ENCODE assay signal across 9 mouse cellular contexts in genomic region chr11:49108833-49109232, GRCm38 (mm10). TPM values are rescaled to one million over a fixed set of nuclear protein-coding genes. Genes with fewer than 3 reads are reported as not detected.
A peak's percentile ranks its signal among the peaks of the same experiment; 100 is the strongest.
DNase-seq lines count a peak whose midpoint lies in the region; ATAC-seq and TF ChIP-seq lines count a peak whose summit lies in the region.
"Had no signal": no experiment of that assay in that cellular context is flagged by ENCODE, and none has a peak within 500 bp of the region (broad histone marks: within the 10 kb centered on the region; RNA-seq: fewer than 3 reads in every experiment).

No protein-coding gene starts in this region.

- peak; percentile 52 for DNase-seq in kidney, adult 9 months
- peak; percentile 30 for DNase-seq in forelimb bud, embryonic 11.5 days (ENCODE audit: low read depth, low spot score)
- peak; percentile 35 for DNase-seq in midbrain, postnatal 0 days (ENCODE audit: low spot score)

- 20% methylated on average over 1 of the region's 1 CpGs for WGBS in kidney, embryonic 16.5 days
- 35% methylated on average over 1 of the region's 1 CpGs for WGBS in midbrain, postnatal 0 days
- 39% methylated on average over 1 of the region's 1 CpGs for WGBS in neural tube, embryonic 15.5 days

- no peak overlapping the region for H3ac ChIP-seq in C2C12 (ENCODE audit: control insufficient read depth, insufficient read length, low read depth)

- TF ChIP-seq CTCF in C2C12 (IDR thresholded peaks at IDR 0.05; ENCODE audit: control insufficient read depth, insufficient read depth, insufficient read length) (peak; percentile 24), ES-Bruce4 (IDR thresholded peaks at IDR 0.05; ENCODE audit: low read depth, low read length) (peak; percentile 36)
- TF ChIP-seq CTCF in midbrain, postnatal 0 days (IDR thresholded peaks at IDR 0.05) = peak; percentile 66

- H3K4me2 ChIP-seq in kidney, embryonic 16.5 days (replicated peaks; ENCODE audit: low read depth, low read length) = no peak overlapping the region
- no peak overlapping the region for H3K4me2 ChIP-seq in midbrain, postnatal 0 days (ENCODE audit: low read depth, low read length, poor library complexity, severe bottlenecking)
- H3K4me2 ChIP-seq in neural tube, embryonic 15.5 days = no peak overlapping the region

- no peaks in the 10 kb centered on the region for H3K4me1 ChIP-seq in kidney, embryonic 16.5 days (ENCODE audit: insufficient read depth, low read length)
- no peaks in the 10 kb centered on the region for H3K4me1 ChIP-seq in ES-Bruce4 (ENCODE audit: control insufficient read depth, insufficient read depth, low read length)
- H3K4me1 ChIP-seq in midbrain, postnatal 0 days (ENCODE audit: insufficient read depth, low read length) = no peaks in the 10 kb centered on the region
- H3K4me1 ChIP-seq in neural tube, embryonic 15.5 days = no peaks in the 10 kb centered on the region

- H3K27me3 ChIP-seq in kidney, embryonic 16.5 days (ENCODE audit: insufficient read depth, low read length) = no peaks in the 10 kb centered on the region
- peaks cover 3% of the 10 kb centered on the region for H3K27me3 ChIP-seq in C2C12 (ENCODE audit: control insufficient read depth, insufficient read depth, insufficient read length)
- H3K27me3 ChIP-seq in ES-Bruce4 (ENCODE audit: control insufficient read depth, insufficient read depth, low read length, poor library complexity, severe bottlenecking) = peaks cover 1% of the 10 kb centered on the region; the same call in 1 of the 2 replicates
- H3K27me3 ChIP-seq in midbrain, postnatal 0 days (ENCODE audit: insufficient read depth, low read length) = no peaks in the 10 kb centered on the region; the same call in 1 of the 2 replicates
- H3K27me3 ChIP-seq in neural tube, embryonic 15.5 days (replicated peaks) = no peaks in the 10 kb centered on the region

- no peak overlapping the region for H3K9ac ChIP-seq in kidney, embryonic 16.5 days (replicated peaks; ENCODE audit: low read length)
- no peak overlapping the region for H3K9ac ChIP-seq in ES-Bruce4 (ENCODE audit: low read depth, poor library complexity, severe bottlenecking)
- H3K9ac ChIP-seq in midbrain, postnatal 0 days (replicated peaks; ENCODE audit: low read length, poor library complexity, severe bottlenecking) = no peak overlapping the region
- no peak overlapping the region for H3K9ac ChIP-seq in neural tube, embryonic 15.5 days (replicated peaks)

- no peaks in the 10 kb centered on the region for H3K9me3 ChIP-seq in kidney, embryonic 16.5 days (ENCODE audit: low read length)
- no peaks in the 10 kb centered on the region for H3K9me3 ChIP-seq in ES-Bruce4 (replicated peaks; ENCODE audit: control insufficient read depth, insufficient read depth, low read length, poor library complexity, severe bottlenecking)
- no peaks in the 10 kb centered on the region for H3K9me3 ChIP-seq in midbrain, postnatal 0 days (ENCODE audit: low read length)
- no peaks in the 10 kb centered on the region for H3K9me3 ChIP-seq in neural tube, embryonic 15.5 days (replicated peaks)

- H3K36me3 ChIP-seq in kidney, embryonic 16.5 days (ENCODE audit: insufficient read depth, low read length) = no peaks in the 10 kb centered on the region
- H3K36me3 ChIP-seq in C2C12 (ENCODE audit: control insufficient read depth, insufficient read depth) (no peaks in the 10 kb centered on the region), ES-Bruce4 (ENCODE audit: control insufficient read depth, insufficient read depth, low read length, poor library complexity, severe bottlenecking) (no peaks in the 10 kb centered on the region)
- no peaks in the 10 kb centered on the region for H3K36me3 ChIP-seq in midbrain, postnatal 0 days (ENCODE audit: insufficient read depth, low read length)
- no peaks in the 10 kb centered on the region for H3K36me3 ChIP-seq in neural tube, embryonic 15.5 days

- no peaks in the 10 kb centered on the region for H3K79me2 ChIP-seq in C2C12 (ENCODE audit: control insufficient read depth, insufficient read depth)

- ATAC-seq in kidney, embryonic 16.5 days (ENCODE audit: low FRiP score, low TSS enrichment) = no peak
- no peak for ATAC-seq in midbrain, postnatal 0 days (ENCODE audit: low FRiP score)
- ATAC-seq in neural tube, embryonic 15.5 days (ENCODE audit: low FRiP score) = no peak

- TF ChIP-seq POLR2A in ES-Bruce4 (IDR thresholded peaks at IDR 0.05; ENCODE audit: insufficient read depth, low read length) = no peak

- H3K4me3 ChIP-seq in kidney, embryonic 16.5 days (ENCODE audit: low read length) = no peak overlapping the region
- H3K4me3 ChIP-seq in C2C12 (ENCODE audit: insufficient read depth, poor library complexity, severe bottlenecking) (no peak overlapping the region), ES-Bruce4 (ENCODE audit: low read depth, low read length) (no peak overlapping the region)
- H3K4me3 ChIP-seq in midbrain, postnatal 0 days (ENCODE audit: low read depth, low read length) = no peak overlapping the region
- H3K4me3 ChIP-seq in neural tube, embryonic 15.5 days (replicated peaks) = no peak overlapping the region

- no peak for TF ChIP-seq EP300 in ES-Bruce4 (IDR thresholded peaks at IDR 0.05; ENCODE audit: insufficient read depth, low read depth, low read length)

- no peaks in the 10 kb centered on the region for H3K79me3 ChIP-seq in C2C12 (ENCODE audit: low read depth)

- no peak overlapping the region for H3K27ac ChIP-seq in kidney, embryonic 16.5 days (ENCODE audit: low read length)
- no peak overlapping the region for H3K27ac ChIP-seq in ES-Bruce4 (ENCODE audit: insufficient read depth, low read length)
- no peak overlapping the region for H3K27ac ChIP-seq in midbrain, postnatal 0 days (ENCODE audit: low read depth, low read length)
- H3K27ac ChIP-seq in neural tube, embryonic 15.5 days (replicated peaks) = no peak overlapping the region

TF ChIP-seq in C2C12, 6 proteins besides CTCF, POLR2A, EP300 and RAD21:
- TF ChIP-seq MYOD1 (IDR thresholded peaks at IDR 0.05; ENCODE audit: control insufficient read depth, insufficient read length, low read depth) (no peak), MYOG (IDR thresholded peaks at IDR 0.05; ENCODE audit: control insufficient read depth, extremely low read depth, insufficient read length) (no peak), MAX (IDR thresholded peaks at IDR 0.05) (no peak), CEBPB (IDR thresholded peaks at IDR 0.05; ENCODE audit: low read depth) (no peak), USF1 (IDR thresholded peaks at IDR 0.05; ENCODE audit: low read depth) (no peak), FOSL1 (IDR thresholded peaks at IDR 0.05; ENCODE audit: insufficient read depth, low read length, poor library complexity, severe bottlenecking) (no peak)

RNA-seq across cellular contexts. Expression of gene Olfr1396, which starts 5.8 kb away (rescaled TPM):
- polyA plus RNA-seq in kidney, embryonic 16.5 days (2015; fragmentation: Nextera tagmentation; extraction: Ambion mirVana) = 0.12 TPM in 1 of 2 replicates, not detected in the other
- not detected for polyA plus RNA-seq in C2C12 (2012; fragmentation: generic; extraction: Trizol)
- not detected in 2 replicates for polyA plus RNA-seq in ES-Bruce4 (2011; ENCODE audit: insufficient read depth, insufficient read length, low read depth, missing spikeins)
- total RNA-seq in midbrain, postnatal 0 days (2014; rRNA removed) = not detected in 2 replicates
- not detected in 2 replicates for polyA plus RNA-seq in midbrain, postnatal 0 days (2015; fragmentation: Nextera tagmentation; extraction: Ambion mirVana)
- polyA plus RNA-seq in neural tube, embryonic 15.5 days (2015; fragmentation: Nextera tagmentation; extraction: Ambion mirVana) = not detected in 2 replicates
- polyA plus RNA-seq: frontal cortex, adult 2 months; liver, embryonic 16.5 days had no signal

RNA-seq across cellular contexts. Expression of gene Ifi47, which starts 32.4 kb away (rescaled TPM):
- polyA plus RNA-seq in kidney, embryonic 16.5 days (2015; fragmentation: Nextera tagmentation; extraction: Ambion mirVana) = 2.1 and 2.6 TPM in 2 replicates
- polyA plus RNA-seq in C2C12 (2012; fragmentation: generic; extraction: Trizol) (1.7 TPM), ES-Bruce4 (2011; ENCODE audit: insufficient read depth, insufficient read length, low read depth, missing spikeins) (not detected in 2 replicates)
- total RNA-seq in midbrain, postnatal 0 days (2014; rRNA removed) = 1.1 and 3.3 TPM in 2 replicates
- 0.74 and 1.4 TPM in 2 replicates for polyA plus RNA-seq in midbrain, postnatal 0 days (2015; fragmentation: Nextera tagmentation; extraction: Ambion mirVana)
- polyA plus RNA-seq in neural tube, embryonic 15.5 days (2015; fragmentation: Nextera tagmentation; extraction: Ambion mirVana) = 0.64 and 6.6 TPM in 2 replicates

RNA-seq across cellular contexts. Expression of gene Olfr1395, which starts 33.2 kb away (rescaled TPM):
- polyA plus RNA-seq in kidney, embryonic 16.5 days (2015; fragmentation: Nextera tagmentation; extraction: Ambion mirVana) = not detected in 2 replicates
- polyA plus RNA-seq in C2C12 (2012; fragmentation: generic; extraction: Trizol) (not detected), ES-Bruce4 (2011; ENCODE audit: insufficient read depth, insufficient read length, low read depth, missing spikeins) (not detected in 2 replicates)
- total RNA-seq in midbrain, postnatal 0 days (2014; rRNA removed) = not detected in 2 replicates
- not detected in 2 replicates for polyA plus RNA-seq in midbrain, postnatal 0 days (2015; fragmentation: Nextera tagmentation; extraction: Ambion mirVana)
- polyA plus RNA-seq in neural tube, embryonic 15.5 days (2015; fragmentation: Nextera tagmentation; extraction: Ambion mirVana) = not detected in 2 replicates
- polyA plus RNA-seq: liver, embryonic 16.5 days had no signal

RNA-seq across cellular contexts. Expression of gene Tgtp2, which starts 44.8 kb away (rescaled TPM):
- polyA plus RNA-seq in kidney, embryonic 16.5 days (2015; fragmentation: Nextera tagmentation; extraction: Ambion mirVana) = 0.24 and 0.42 TPM in 2 replicates
- 0.12 TPM for polyA plus RNA-seq in C2C12 (2012; fragmentation: generic; extraction: Trizol)
- polyA plus RNA-seq in ES-Bruce4 (2011; ENCODE audit: insufficient read depth, insufficient read length, low read depth, missing spikeins) = not detected in 2 replicates
- not detected in 2 replicates for total RNA-seq in midbrain, postnatal 0 days (2014; rRNA removed)
- polyA plus RNA-seq in midbrain, postnatal 0 days (2015; fragmentation: Nextera tagmentation; extraction: Ambion mirVana) = 0.15 and 0.19 TPM in 2 replicates
- polyA plus RNA-seq in neural tube, embryonic 15.5 days (2015; fragmentation: Nextera tagmentation; extraction: Ambion mirVana) = 0.14 and 8.5 TPM in 2 replicates

RNA-seq across cellular contexts. Expression of gene Olfr1394, which starts 45.3 kb away (rescaled TPM):
- polyA plus RNA-seq in kidney, embryonic 16.5 days (2015; fragmentation: Nextera tagmentation; extraction: Ambion mirVana) = not detected in 2 replicates
- polyA plus RNA-seq in C2C12 (2012; fragmentation: generic; extraction: Trizol) = not detected
- polyA plus RNA-seq in ES-Bruce4 (2011; ENCODE audit: insufficient read depth, insufficient read length, low read depth, missing spikeins) = not detected in 2 replicates
- total RNA-seq in midbrain, postnatal 0 days (2014; rRNA removed) = not detected in 2 replicates
- polyA plus RNA-seq in midbrain, postnatal 0 days (2015; fragmentation: Nextera tagmentation; extraction: Ambion mirVana) = not detected in 2 replicates
- polyA plus RNA-seq in neural tube, embryonic 15.5 days (2015; fragmentation: Nextera tagmentation; extraction: Ambion mirVana) = not detected in 2 replicates
- polyA plus RNA-seq: frontal cortex, adult 2 months; liver, embryonic 16.5 days had no signal
